15 mouse cellular contexts compared by ENCODE assay signal in genomic region chr7:82838965-82839675, GRCm38 (mm10). TPM values are rescaled to one million over a fixed set of nuclear protein-coding genes. Genes with fewer than 3 reads are reported as not detected.
A peak's percentile ranks its signal among the peaks of the same experiment; 100 is the strongest.
DNase-seq lines count a peak whose midpoint lies in the region; ATAC-seq lines count a peak whose summit lies in the region.
"Had no signal": no experiment of that assay in that cellular context is flagged by ENCODE, and none has a peak within 500 bp of the region (broad histone marks: within the 10 kb centered on the region; RNA-seq: fewer than 3 reads in every experiment).

No protein-coding gene starts in this region.

- H3K27ac ChIP-seq in forebrain, embryonic 14.5 days (ENCODE audit: low read depth, low read length), result no peak overlapping the region
- H3K27ac ChIP-seq in forebrain, embryonic 12.5 days, result no peak overlapping the region
- H3K27ac ChIP-seq in intestine, embryonic 15.5 days, result peak overlapping the region; percentile 48; the same call in 1 of the 2 replicates
- no peak overlapping the region for H3K27ac ChIP-seq in neural tube, embryonic 14.5 days (ENCODE audit: low read depth, low read length)
- no peak overlapping the region; the same call in 1 of the 2 replicates for H3K27ac ChIP-seq in kidney, embryonic 15.5 days
- H3K27ac ChIP-seq: midbrain, embryonic 12.5 days had no signal

- peaks cover 2% of the 10 kb centered on the region; the same call in 1 of the 2 replicates for H3K4me1 ChIP-seq in forebrain, embryonic 14.5 days (ENCODE audit: control insufficient read depth, insufficient read depth, low read length)
- H3K4me1 ChIP-seq in forebrain, embryonic 12.5 days, result peaks cover 11% of the 10 kb centered on the region
- peaks cover 4% of the 10 kb centered on the region; the same call in 1 of the 2 replicates for H3K4me1 ChIP-seq in intestine, embryonic 15.5 days (replicated peaks)
- no peaks in the 10 kb centered on the region for H3K4me1 ChIP-seq in neural tube, embryonic 14.5 days (ENCODE audit: control insufficient read depth, insufficient read depth, low read length)
- 0 out of 2 replicates have a peak, but pooled peaks cover 5% of the 10 kb centered on the region for H3K4me1 ChIP-seq in kidney, embryonic 15.5 days

- no peak overlapping the region for H3K9ac ChIP-seq in forebrain, embryonic 14.5 days (ENCODE audit: low read length)
- no peak overlapping the region for H3K9ac ChIP-seq in forebrain, embryonic 12.5 days
- no peak overlapping the region for H3K9ac ChIP-seq in intestine, embryonic 15.5 days
- H3K9ac ChIP-seq in neural tube, embryonic 14.5 days (replicated peaks; ENCODE audit: low read depth, low read length), result no peak overlapping the region
- no peak overlapping the region for H3K9ac ChIP-seq in kidney, embryonic 15.5 days
- H3K9ac ChIP-seq: midbrain, embryonic 12.5 days had no signal

- H3K4me2 ChIP-seq in forebrain, embryonic 14.5 days (ENCODE audit: low read length), result no peak overlapping the region
- H3K4me2 ChIP-seq in forebrain, embryonic 12.5 days, result no peak overlapping the region
- peak overlapping the region; percentile 30; the same call in 1 of the 2 replicates for H3K4me2 ChIP-seq in intestine, embryonic 15.5 days (replicated peaks)
- no peak overlapping the region for H3K4me2 ChIP-seq in neural tube, embryonic 14.5 days (ENCODE audit: low read depth, low read length)
- no peak overlapping the region for H3K4me2 ChIP-seq in kidney, embryonic 15.5 days
- H3K4me2 ChIP-seq: midbrain, embryonic 12.5 days had no signal

- WGBS in forebrain, embryonic 14.5 days, result 65% methylated on average over 11 of the region's 11 CpGs
- 66% methylated on average over 11 of the region's 11 CpGs for WGBS in forebrain, embryonic 12.5 days
- 29% methylated on average over 11 of the region's 11 CpGs for WGBS in intestine, embryonic 15.5 days
- 34% methylated on average over 11 of the region's 11 CpGs for WGBS in neural tube, embryonic 14.5 days
- 39% methylated on average over 11 of the region's 11 CpGs for WGBS in kidney, embryonic 15.5 days

- H3K27me3 ChIP-seq in forebrain, embryonic 14.5 days (replicated peaks; ENCODE audit: control insufficient read depth, insufficient read depth, low read length), result no peaks in the 10 kb centered on the region
- no peaks in the 10 kb centered on the region for H3K27me3 ChIP-seq in forebrain, embryonic 12.5 days
- no peaks in the 10 kb centered on the region for H3K27me3 ChIP-seq in intestine, embryonic 15.5 days (replicated peaks)
- no peaks in the 10 kb centered on the region for H3K27me3 ChIP-seq in neural tube, embryonic 14.5 days (ENCODE audit: control insufficient read depth, insufficient read depth, low read length)
- no peaks in the 10 kb centered on the region for H3K27me3 ChIP-seq in kidney, embryonic 15.5 days
- H3K27me3 ChIP-seq: midbrain, embryonic 12.5 days had no signal

- no peaks in the 10 kb centered on the region for H3K36me3 ChIP-seq in forebrain, embryonic 14.5 days (ENCODE audit: control insufficient read depth, insufficient read depth, low read length)
- no peaks in the 10 kb centered on the region for H3K36me3 ChIP-seq in forebrain, embryonic 12.5 days (replicated peaks)
- no peaks in the 10 kb centered on the region for H3K36me3 ChIP-seq in intestine, embryonic 15.5 days
- no peaks in the 10 kb centered on the region for H3K36me3 ChIP-seq in neural tube, embryonic 14.5 days (ENCODE audit: control insufficient read depth, insufficient read depth, low read length)
- H3K36me3 ChIP-seq in kidney, embryonic 15.5 days, result no peaks in the 10 kb centered on the region
- H3K36me3 ChIP-seq: midbrain, embryonic 12.5 days had no signal

- H3K9me3 ChIP-seq in forebrain, embryonic 14.5 days (replicated peaks; ENCODE audit: control insufficient read depth, low read length), result no peaks in the 10 kb centered on the region
- H3K9me3 ChIP-seq in forebrain, embryonic 12.5 days, result no peaks in the 10 kb centered on the region
- H3K9me3 ChIP-seq in intestine, embryonic 15.5 days, result no peaks in the 10 kb centered on the region
- no peaks in the 10 kb centered on the region for H3K9me3 ChIP-seq in neural tube, embryonic 14.5 days (ENCODE audit: control insufficient read depth, low read length)
- no peaks in the 10 kb centered on the region for H3K9me3 ChIP-seq in kidney, embryonic 15.5 days (replicated peaks)

- no peak overlapping the region for H3K4me3 ChIP-seq in forebrain, embryonic 14.5 days (ENCODE audit: low read depth, low read length)
- no peak overlapping the region for H3K4me3 ChIP-seq in forebrain, embryonic 12.5 days (replicated peaks)
- no peak overlapping the region for H3K4me3 ChIP-seq in intestine, embryonic 15.5 days (replicated peaks)
- H3K4me3 ChIP-seq in neural tube, embryonic 14.5 days (ENCODE audit: low read depth, low read length), result no peak overlapping the region
- H3K4me3 ChIP-seq in kidney, embryonic 15.5 days (replicated peaks), result no peak overlapping the region
- H3K4me3 ChIP-seq: midbrain, embryonic 12.5 days had no signal

- ATAC-seq in forebrain, embryonic 14.5 days, result no peak
- ATAC-seq in forebrain, embryonic 12.5 days (ENCODE audit: low FRiP score), result no peak
- peak; percentile 53 for ATAC-seq in intestine, embryonic 15.5 days
- ATAC-seq in neural tube, embryonic 14.5 days (ENCODE audit: low read depth), result peak; percentile 65; the same call in 1 of the 2 replicates
- no peak for ATAC-seq in kidney, embryonic 15.5 days (replicated peaks; ENCODE audit: low FRiP score)

- DNase-seq in forebrain, embryonic 14.5 days (ENCODE audit: low spot score), result peak; percentile 38
- peak; percentile 7 to 47 for DNase-seq in layer of hippocampus, adult 18-20 months (ENCODE audit: low spot score in 2 of 2)
- DNase-seq in layer of hippocampus, postnatal 10 days (ENCODE audit: low spot score in 2 of 2), result no peak
- DNase-seq in spleen, postnatal 4 days (ENCODE audit: low spot score in 2 of 2), result no peak
- DNase-seq: adrenal gland, adult 2 months; B cell, adult 2 months; cerebellum, adult 8-10 months; gastrocnemius, postnatal 14 days; spleen, adult 18-20 months; thymus, postnatal 25 days had no signal

RNA-seq across cellular contexts. Expression of gene Mex3b, which starts 28.0 kb away (rescaled TPM):
- polyA plus RNA-seq in forebrain, embryonic 14.5 days (2014; fragmentation: Nextera tagmentation; extraction: Ambion mirVana), result 53.1 and 54.2 TPM in 2 replicates
- polyA plus RNA-seq in forebrain, embryonic 12.5 days (2016; fragmentation: Nextera tagmentation; extraction: Ambion mirVana), result 47.3 and 47.5 TPM in 2 replicates
- total RNA-seq in layer of hippocampus, adult 18-20 months (2021), result 10 to 100 TPM; 21.7 to 22.4 TPM
- 10 to 100 TPM; 32.7 to 35.2 TPM for total RNA-seq in layer of hippocampus, postnatal 10 days (2021)
- 7.8 and 9.0 TPM in 2 replicates for polyA plus RNA-seq in intestine, embryonic 15.5 days (2015; fragmentation: Nextera tagmentation; extraction: Ambion mirVana)
- 30.8 and 37.8 TPM in 2 replicates for polyA plus RNA-seq in neural tube, embryonic 14.5 days (2014; fragmentation: Nextera tagmentation; extraction: Ambion mirVana)
- polyA plus RNA-seq in kidney, embryonic 15.5 days (2015; fragmentation: Nextera tagmentation; extraction: Ambion mirVana), result 11.1 and 11.3 TPM in 2 replicates

Comparison
In these comparisons a context has a peak if more than half of its experiments do, and no peak if none do; other contexts are left out.
1. DNase-seq: peak in forebrain, embryonic 14.5 days (single experiment) and layer of hippocampus, adult 18-20 months (2 of 2); none in layer of hippocampus, postnatal 10 days (0 of 2) and spleen, postnatal 4 days (0 of 2).
2. ATAC-seq: peak in intestine, embryonic 15.5 days (single experiment) and neural tube, embryonic 14.5 days (single experiment); none in forebrain, embryonic 14.5 days (single experiment), forebrain, embryonic 12.5 days (single experiment) and kidney, embryonic 15.5 days (single experiment).